8 mouse cellular contexts compared by ENCODE assay signal in genomic region chr3:65494291-65494763, GRCm38 (mm10). TPM values are rescaled to one million over a fixed set of nuclear protein-coding genes. Genes with fewer than 3 reads are reported as not detected.
DNase-seq lines count a peak whose midpoint lies in the region; ATAC-seq and TF ChIP-seq lines count a peak whose summit lies in the region.

No protein-coding gene starts in this region.

- no peaks in the 10 kb centered on the region for H3K27me3 ChIP-seq in heart, embryonic 14.5 days (ENCODE audit: control insufficient read depth, insufficient read depth, low read length)
- no peaks in the 10 kb centered on the region for H3K27me3 ChIP-seq in kidney, postnatal 0 days (ENCODE audit: insufficient read depth, low read length)

- 1% methylated on average over 9 of the region's 9 CpGs for WGBS in heart, embryonic 14.5 days
- 34% methylated on average over 9 of the region's 9 CpGs for WGBS in kidney, postnatal 0 days

- TF ChIP-seq CTCF in kidney, postnatal 0 days (IDR thresholded peaks at IDR 0.05; ENCODE audit: low read depth), result no peak

- no peak; the same call in 1 of the 2 replicates for ATAC-seq in heart, embryonic 14.5 days (ENCODE audit: insufficient number of reproducible peaks, insufficient read depth, low FRiP score, low read depth)
- no peak for ATAC-seq in kidney, postnatal 0 days (replicated peaks; ENCODE audit: low FRiP score, low read depth)

- H3K27ac ChIP-seq in heart, embryonic 14.5 days (replicated peaks in 1 of 2; ENCODE audit: control insufficient read depth in 1 of 2, insufficient read depth in 1 of 2, low read depth in 2 of 2, low read length in 2 of 2), result peak overlapping the region; percentile 74 to 87
- peak overlapping the region; percentile 38; the same call in 1 of the 2 replicates for H3K27ac ChIP-seq in kidney, postnatal 0 days

- DNase-seq in adrenal gland, adult 2 months, result peak; percentile 21
- no peak for DNase-seq in adrenal gland, postnatal 4 days (ENCODE audit: low spot score in 2 of 2)
- peak; percentile 22 for DNase-seq in brain, embryonic 18.5 days (ENCODE audit: low read depth, low spot score)
- peak; percentile 79 for DNase-seq in kidney, postnatal 0 days (ENCODE audit: low spot score)
- peak; percentile 20 for DNase-seq in lung, postnatal 25 days (ENCODE audit: low spot score)
- no peak for DNase-seq in spleen, postnatal 10 days (ENCODE audit: low spot score in 2 of 2)
- no peak for DNase-seq in thymus, postnatal 4 days

- H3K4me2 ChIP-seq in heart, embryonic 14.5 days (ENCODE audit: low read length), result peak overlapping the region; percentile 60
- H3K4me2 ChIP-seq in kidney, postnatal 0 days (ENCODE audit: low read length), result peak overlapping the region; percentile 24

- H3K9ac ChIP-seq in heart, embryonic 14.5 days (ENCODE audit: low read length), result peak overlapping the region; percentile 50
- no peak overlapping the region for H3K9ac ChIP-seq in kidney, postnatal 0 days (ENCODE audit: low read depth, low read length)

- H3K4me3 ChIP-seq in heart, embryonic 14.5 days (ENCODE audit: control insufficient read depth in 1 of 2, insufficient read depth in 1 of 2, low read depth in 1 of 2, low read length in 2 of 2), result peak overlapping the region; percentile 35
- H3K4me3 ChIP-seq in kidney, postnatal 0 days (replicated peaks; ENCODE audit: low read depth, low read length), result no peak overlapping the region

- H3K9me3 ChIP-seq in heart, embryonic 14.5 days (ENCODE audit: control insufficient read depth, low read length), result no peaks in the 10 kb centered on the region
- H3K9me3 ChIP-seq in kidney, postnatal 0 days (replicated peaks; ENCODE audit: low read length), result no peaks in the 10 kb centered on the region

- H3K4me1 ChIP-seq in heart, embryonic 14.5 days (ENCODE audit: control insufficient read depth in 2 of 2, insufficient read depth in 2 of 2, low read length in 2 of 2), result peaks cover 10 to 15% of the 10 kb centered on the region in 2 experiments; a peak in 3 of 4 replicates
- H3K4me1 ChIP-seq in kidney, postnatal 0 days (replicated peaks; ENCODE audit: insufficient read depth, low read length), result no peaks in the 10 kb centered on the region

- no peaks in the 10 kb centered on the region for H3K36me3 ChIP-seq in heart, embryonic 14.5 days (ENCODE audit: control insufficient read depth, insufficient read depth, low read length)
- no peaks in the 10 kb centered on the region for H3K36me3 ChIP-seq in kidney, postnatal 0 days (ENCODE audit: insufficient read depth, low read length)

RNA-seq across cellular contexts. Expression of gene Tiparp, which starts 33.9 kb away (rescaled TPM):
- 10 to 100 TPM; 14.9 to 19.1 TPM for total RNA-seq in adrenal gland, adult 2 months (2021)
- polyA plus RNA-seq in adrenal gland, adult 2 months (2012; rRNA removed), result 2.9 and 3.2 TPM in 2 replicates
- 10 to 100 TPM; 14.3 to 18.0 TPM for total RNA-seq in adrenal gland, postnatal 4 days (2021)
- 26.6 and 27.2 TPM in 2 replicates for polyA plus RNA-seq in heart, embryonic 14.5 days (2014; fragmentation: Nextera tagmentation; extraction: Ambion mirVana)
- 17.5 and 21.3 TPM in 2 replicates for polyA plus RNA-seq in kidney, postnatal 0 days (2015; fragmentation: Nextera tagmentation; extraction: Ambion mirVana)

Comparison
In these comparisons a context has a peak if more than half of its experiments do, and no peak if none do; other contexts are left out.
1. DNase-seq: peak in adrenal gland, adult 2 months (single experiment), brain, embryonic 18.5 days (single experiment), kidney, postnatal 0 days (single experiment) and lung, postnatal 25 days (single experiment); none in adrenal gland, postnatal 4 days (0 of 2), spleen, postnatal 10 days (0 of 2) and thymus, postnatal 4 days (single experiment).